Mouse (Mus musculus) CH12.LX (cell line): Measurements from ENCODE around the gene Hist1h4d. TPM values are rescaled to one million over a fixed set of nuclear protein-coding genes. Genes with fewer than 3 reads are reported as not detected.

Experiments used
- DNase-seq: peaks from one replicate; pipeline ENCODE4 v3.0.0-alpha.2; 2013; ENCODE audit errors: extremely low read depth
- H3K27ac ChIP-seq: 2 replicates; pipeline ENCODE4 v1.5.1; 2012; ENCODE audit warnings: low read depth, mild to moderate bottlenecking, control low read depth, moderate library complexity; ENCODE audit not compliant: insufficient read depth
- H3K27me3 ChIP-seq: replicated peaks from 2 replicates; pipeline ENCODE3; 2012; ENCODE audit warnings: inconsistent platforms
- H3K36me3 ChIP-seq, 2 experiments: replicated peaks in 1 of 2; 2 replicates each; pipeline versions ENCODE3 to v1.6.1; 2012; ENCODE audit warnings: inconsistent platforms in 1 of 2, low read length in 1 of 2, mild to moderate bottlenecking in 1 of 2, mixed read lengths in 1 of 2, moderate library complexity in 1 of 2; ENCODE audit not compliant: control insufficient read depth in 1 of 2, insufficient read depth in 1 of 2
- H3K4me1 ChIP-seq, 2 experiments: 2 replicates each; pipeline ENCODE4 v1.6.1; 2012; ENCODE audit warnings: inconsistent platforms in 1 of 2, moderate library complexity in 1 of 2; ENCODE audit not compliant: insufficient read depth in 2 of 2, control insufficient read depth in 1 of 2
- H3K4me2 ChIP-seq: 2 replicates; pipeline ENCODE4 v1.6.1; 2012; ENCODE audit warnings: low read depth, mild to moderate bottlenecking, control low read depth; ENCODE audit not compliant: poor library complexity, insufficient read depth, severe bottlenecking
- H3K4me3 ChIP-seq, 3 experiments: fragments of 150-350 bp in 1 of 3; sonication (generic) in 1 of 3; replicated peaks in 1 of 3; 2 replicates each; pipeline versions ENCODE3 to v1.5.1; 2011 to 2012; ENCODE audit warnings: low read depth in 2 of 3, low read length in 2 of 3, mild to moderate bottlenecking in 2 of 3, moderate library complexity in 2 of 3, control low read depth in 1 of 3, improper control_type of control experiment in 1 of 3, inconsistent platforms in 1 of 3, mixed read lengths in 1 of 3; ENCODE audit not compliant: poor library complexity in 1 of 3
- H3K79me2 ChIP-seq: replicated peaks from 2 replicates; pipeline ENCODE4 v1.6.1; 2012; ENCODE audit warnings: mild to moderate bottlenecking, moderate library complexity; ENCODE audit not compliant: control insufficient read depth, poor library complexity, insufficient read depth, severe bottlenecking; ENCODE audit errors: extremely low read depth
- H3K9ac ChIP-seq: 2 replicates; pipeline ENCODE4 v1.6.1; 2012; ENCODE audit warnings: low read depth, mild to moderate bottlenecking, control low read depth, moderate library complexity; ENCODE audit not compliant: insufficient read depth
- H3K9me3 ChIP-seq: replicated peaks from 2 replicates; pipeline ENCODE3; 2012; ENCODE audit warnings: low read length, inconsistent platforms, mixed read lengths
- CHD2 ChIP-seq: IDR thresholded peaks from 2 replicates; pipeline ENCODE4 v1.6.1; 2011; ENCODE audit warnings: low read length, improper control_type of control experiment
- ELF1 ChIP-seq: IDR thresholded peaks from 2 replicates; pipeline ENCODE4 v1.6.1; 2014; ENCODE audit warnings: low read depth, mild to moderate bottlenecking, inconsistent platforms, low read length, improper control_type of control experiment
- EP300 ChIP-seq: IDR thresholded peaks from 2 replicates; pipeline ENCODE4 v1.6.1; 2011; ENCODE audit warnings: low read length, improper control_type of control experiment
- GABPA ChIP-seq: IDR thresholded peaks from 2 replicates; pipeline ENCODE4 v1.6.1; 2012; ENCODE audit warnings: low read depth, low read length, improper control_type of control experiment, inconsistent platforms; ENCODE audit not compliant: insufficient replicate concordance
- HCFC1 ChIP-seq: IDR thresholded peaks from 2 replicates; pipeline ENCODE4 v1.6.1; 2012; ENCODE audit warnings: low read depth, mild to moderate bottlenecking, inconsistent platforms, low read length, improper control_type of control experiment
- IRF4 ChIP-seq: IDR thresholded peaks from 2 replicates; pipeline ENCODE4 v1.6.1; 2014; ENCODE audit warnings: low read depth, mild to moderate bottlenecking, inconsistent platforms, low read length, improper control_type of control experiment
- JUN ChIP-seq: IDR thresholded peaks from 2 replicates; pipeline ENCODE4 v1.6.1; 2011; ENCODE audit warnings: low read depth, mild to moderate bottlenecking, low read length, improper control_type of control experiment, moderate library complexity; ENCODE audit not compliant: insufficient read depth
- JUND ChIP-seq: conservative IDR thresholded peaks from 2 replicates; pipeline ENCODE4 v1.6.1; 2011; ENCODE audit warnings: low read depth, low read length, improper control_type of control experiment
- MEF2A ChIP-seq: IDR thresholded peaks from 2 replicates; pipeline ENCODE4 v1.6.1; 2014; ENCODE audit warnings: low read depth, mild to moderate bottlenecking, inconsistent platforms, low read length, improper control_type of control experiment, borderline replicate concordance
- MYC ChIP-seq: IDR thresholded peaks from 2 replicates; pipeline ENCODE4 v1.6.1; 2011; ENCODE audit warnings: low read depth, mild to moderate bottlenecking, improper control_type of control experiment, low read length
- NELFE ChIP-seq: IDR thresholded peaks from 2 replicates; pipeline ENCODE4 v1.6.1; 2011; ENCODE audit warnings: low read depth, low read length, improper control_type of control experiment
- PAX5 ChIP-seq: IDR thresholded peaks from 2 replicates; pipeline ENCODE4 v1.6.1; 2012; ENCODE audit warnings: low read length, inconsistent platforms, mixed read lengths
- POLR2AphosphoS2 ChIP-seq: IDR thresholded peaks from 2 replicates; pipeline ENCODE4 v1.6.1; 2011; ENCODE audit warnings: low read depth, low read length, improper control_type of control experiment
- RAD21 ChIP-seq: IDR thresholded peaks from 2 replicates; pipeline ENCODE4 v1.6.1; 2011; ENCODE audit warnings: low read depth, mild to moderate bottlenecking, low read length, improper control_type of control experiment, moderate library complexity
- SIN3A ChIP-seq: IDR thresholded peaks from 2 replicates; pipeline ENCODE4 v1.6.1; 2012; ENCODE audit warnings: low read length, improper control_type of control experiment, inconsistent platforms
- SMC3 ChIP-seq: IDR thresholded peaks from 2 replicates; pipeline ENCODE4 v1.6.1; 2011; ENCODE audit warnings: low read depth, low read length, improper control_type of control experiment
- USF1 ChIP-seq: IDR thresholded peaks from 2 replicates; pipeline ENCODE4 v1.6.1; 2014; ENCODE audit warnings: low read depth, mild to moderate bottlenecking, inconsistent platforms, low read length, improper control_type of control experiment
- ZC3H11A ChIP-seq: IDR thresholded peaks from 2 replicates; pipeline ENCODE4 v1.6.1; 2012; ENCODE audit warnings: low read depth, mild to moderate bottlenecking, inconsistent platforms, low read length, improper control_type of control experiment
- ZMIZ1 ChIP-seq: IDR thresholded peaks from 2 replicates; pipeline ENCODE4 v1.6.1; 2012; ENCODE audit warnings: low read depth, mild to moderate bottlenecking, inconsistent platforms, low read length, improper control_type of control experiment
- ZNF384 ChIP-seq: IDR thresholded peaks from 2 replicates; pipeline ENCODE4 v1.6.1; 2012; ENCODE audit warnings: low read depth, low read length, improper control_type of control experiment, inconsistent platforms
- dilution Hi-C: fragments of 300-500 bp; cut with MboI; formaldehyde crosslinking; loops from 2 replicates; pipeline ENCODE4 v1.14.3; 2020; ENCODE audit warnings: low sequenced_read_pairs; ENCODE audit not compliant: extremely low pct_unique_long_range_greater_than_20kb, extremely low pct_ligation_motif_present
- in situ Hi-C: fragments of 300-500 bp; cut with MboI; formaldehyde crosslinking; loops from 3 replicates; pipeline ENCODE4 v1.14.3; 2019; ENCODE audit warnings: low sequenced_read_pairs, low pct_ligation_motif_present, low pct_unique_long_range_greater_than_20kb, mixed read lengths
- polyA plus RNA-seq: library from polyadenylated mRNA; unstranded; fragments of >175 nt; gene quantifications from 2 replicates; pipeline ENCODE4 v1.2.1, GENCODE M21; 2012; ENCODE audit warnings: low read depth; ENCODE audit not compliant: insufficient read length
- total RNA-seq, 2 experiments: library from RNA; depleted of rRNA; stranded (reverse); fragments of 300-350 nt in 1 of 2; fragments of >200 nt in 1 of 2; gene quantifications; 2 replicates each; pipeline ENCODE4 v1.2.3; 2012 to 2014

Hist1h4d gene
- total and polyA plus RNA-seq, 3 experiments = 6.7 to 1,831 (median 27.7) TPM

- H3K4me1 ChIP-seq = peaks cover 4 to 25% of the 10 kb centered on the region in 2 experiments; a peak in 3 of 4 replicates
- peak overlapping the region in 1 of 3 experiments; percentile 5 for H3K4me3 ChIP-seq
- peak overlapping the region; percentile 51 for H3K4me2 ChIP-seq
- peak; percentile 36; the same call in 1 of the 2 replicates for TF ChIP-seq EP300
- TF ChIP-seq ZNF384 = peak; percentile 91
- no peak for TF ChIP-seq ZMIZ1
- no peaks in the 10 kb centered on the region for H3K79me2 ChIP-seq
- peak overlapping the region; percentile 98 for H3K27ac ChIP-seq
- DNase-seq = no peak
- in situ Hi-C loops (loop anchor here (25.0 kb wide), 1 partner anchor 1815 kb away; the partner anchor contains the start of gene Hist1h4j), dilution Hi-C loops (no loop called here)
- H3K9me3 ChIP-seq = no peaks in the 10 kb centered on the region
- H3K27me3 ChIP-seq = no peaks in the 10 kb centered on the region
- H3K36me3 ChIP-seq = no peaks in the 10 kb centered on the region
- H3K9ac ChIP-seq = peak overlapping the region; percentile 65
These were observed 29.2 kb upstream of the Hist1h4d start for GRCm38 (mm10) chr13:23551931-23552914.

GRCm38 (mm10) chr13:23552962-23553361 lies 28.4 kb upstream of the Hist1h4d start, which contains the start of gene Hist1h1d:
Gene Hist1h1d, plus strand, starts transcription at chr13:23553262.
- H3K36me3 ChIP-seq = no peaks in the 10 kb centered on the region
- TF ChIP-seq SIN3A (no peak), POLR2AphosphoS2 (no peak), MYC (no peak), JUND (no peak), SMC3 (no peak), RAD21 (no peak), CHD2 (no peak), MEF2A (no peak), HCFC1 (no peak), GABPA (no peak), USF1 (no peak), JUN (no peak), ELF1 (no peak), NELFE (no peak), ZNF384 (no peak), ZC3H11A (no peak), PAX5 (no peak), IRF4 (no peak)
- peak within 1 kb of the TSS; percentile 65; the same call in 1 of the 2 replicates for H3K9ac ChIP-seq
- H3K79me2 ChIP-seq = no peaks in the 10 kb centered on the region
- in situ Hi-C loops (loop anchor here (25.0 kb wide), 1 partner anchor 1816 kb away; the partner anchor contains the start of gene Hist1h4j), dilution Hi-C loops (no loop called here)
- no peak within 1 kb of the TSS for H3K4me3 ChIP-seq
- no peaks in the 10 kb centered on the region for H3K27me3 ChIP-seq
- H3K4me2 ChIP-seq = peak within 1 kb of the TSS; percentile 22; the same call in 1 of the 2 replicates
- no peak for DNase-seq
- peaks cover 4 to 28% of the 10 kb centered on the region in 2 experiments; a peak in 3 of 4 replicates for H3K4me1 ChIP-seq
- peak within 1 kb of the TSS; percentile 75 for H3K27ac ChIP-seq
- H3K9me3 ChIP-seq = no peaks in the 10 kb centered on the region
